Mouse (Mus musculus) fat pad, adult 2 months (tissue): ENCODE data around the gene Nfic.

Experiments used
- DNase-seq: peaks from one replicate; pipeline ENCODE4 v3.0.0-alpha.2; 2011; ENCODE audit warnings: low read depth, low spot score; ENCODE audit errors: extremely low read depth

The Nfic gene

GRCm38 (mm10) chr10:81362336-81362949 is 93.0 kb downstream of the Nfic start:
- no peak for DNase-seq

- DNase-seq = no peak
These were observed 94.7 kb downstream of the Nfic start for GRCm38 (mm10) chr10:81360721-81361120.

- no peak for DNase-seq
These were observed 96.6 kb downstream of the Nfic start for GRCm38 (mm10) chr10:81358841-81359240.

- DNase-seq = no peak
These were observed 97.2 kb downstream of the Nfic start for GRCm38 (mm10) chr10:81358209-81358608.

GRCm38 (mm10) chr10:81356991-81357844 is 98.2 kb downstream of the Nfic start, which contains the start of gene Mfsd12:
Gene Mfsd12, plus strand, starts transcription at chr10:81357491.
- DNase-seq = no peak

GRCm38 (mm10) chr10:81356352-81356990 is 99.0 kb downstream of the Nfic start:
- DNase-seq = no peak

- DNase-seq = no peak
These were observed 99.9 kb downstream of the Nfic start for GRCm38 (mm10) chr10:81355533-81355932.

- DNase-seq = no peak
These were observed 100.5 kb downstream of the Nfic start for GRCm38 (mm10) chr10:81354738-81355477.

- DNase-seq = no peak
These were observed 103.7 kb downstream of the Nfic start for GRCm38 (mm10) chr10:81351678-81352291.

- peak; percentile 84 for DNase-seq
These were observed 104.9 kb downstream of the Nfic start, which contains the start of gene Hmg20b for GRCm38 (mm10) chr10:81350351-81351063. Gene Hmg20b, minus strand, starts transcription at chr10:81350480.

GRCm38 (mm10) chr10:81349961-81350350 is 105.5 kb downstream of the Nfic start:
- no peak for DNase-seq

GRCm38 (mm10) chr10:81349146-81349545 is 106.3 kb downstream of the Nfic start:
- DNase-seq = no peak

GRCm38 (mm10) chr10:81346453-81347067 is 108.9 kb downstream of the Nfic start:
- no peak for DNase-seq
